Mouse (Mus musculus): ENCODE results near the gene Zfp609. TPM values are rescaled to one million over a fixed set of nuclear protein-coding genes. Genes with fewer than 3 reads are reported as not detected.

Gene Zfp609
- polyA plus RNA-seq, 1 experiment from 2014 or later = 7.6 TPM

- no peaks in the 10 kb centered on the region for H3K27me3 ChIP-seq (ENCODE audit: low read depth, poor library complexity, severe bottlenecking)
- H3K27ac ChIP-seq = no peak overlapping the region
- no peaks in the 10 kb centered on the region for H3K9me3 ChIP-seq (replicated peaks)
- DNase-seq (ENCODE audit: low spot score) = no peak
- H3K4me1 ChIP-seq = peaks cover 14% of the 10 kb centered on the region
- peaks cover 15% of the 10 kb centered on the region for H3K36me3 ChIP-seq
- 5% methylated on average over 1 of the region's 1 CpGs for WGBS
- no peak overlapping the region for H3K4me3 ChIP-seq
Observed at GRCm38 (mm10) chr9:65776874-65777432, 50.4 kb downstream of the Zfp609 start.

- Histone ChIP-seq H3K27ac (peak overlapping the region; percentile 50; the same call in 1 of the 2 replicates), H3K27me3 (ENCODE audit: low read depth, poor library complexity, severe bottlenecking) (no peaks in the 10 kb centered on the region), H3K36me3 (peaks cover 15% of the 10 kb centered on the region), H3K4me1 (peaks cover 14% of the 10 kb centered on the region), H3K9me3 (replicated peaks) (no peaks in the 10 kb centered on the region), H3K4me3 (no peak overlapping the region)
- WGBS = 36% methylated on average over 8 of the region's 8 CpGs
- DNase-seq (ENCODE audit: low spot score) = no peak
Observed at GRCm38 (mm10) chr9:65776137-65776872, 51.1 kb downstream of the Zfp609 start.

DNA sequence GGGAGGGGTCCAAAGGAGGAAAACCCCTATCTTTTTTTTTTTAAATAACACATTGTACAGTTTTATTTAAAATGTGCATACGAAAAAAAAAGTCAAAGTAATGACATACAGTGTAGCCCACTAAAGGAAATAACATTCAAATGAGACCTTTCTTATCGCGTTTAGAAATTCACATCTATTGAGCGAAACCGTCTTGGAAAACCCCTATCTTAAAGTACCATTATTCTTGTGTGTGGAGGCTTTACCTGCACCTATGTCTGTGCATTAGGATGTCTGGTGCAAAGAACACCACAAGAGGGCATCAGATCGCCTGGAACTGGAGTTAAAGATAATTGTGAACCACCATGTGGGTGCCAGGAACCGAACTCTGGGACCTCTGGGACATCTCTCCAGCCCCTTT, 53.6 kb downstream of the Zfp609 start:
- WGBS = 95% methylated on average over 7 of the region's 7 CpGs
- H3K4me1 ChIP-seq = peaks cover 14% of the 10 kb centered on the region
- no peak overlapping the region for H3K4me3 ChIP-seq

DNA sequence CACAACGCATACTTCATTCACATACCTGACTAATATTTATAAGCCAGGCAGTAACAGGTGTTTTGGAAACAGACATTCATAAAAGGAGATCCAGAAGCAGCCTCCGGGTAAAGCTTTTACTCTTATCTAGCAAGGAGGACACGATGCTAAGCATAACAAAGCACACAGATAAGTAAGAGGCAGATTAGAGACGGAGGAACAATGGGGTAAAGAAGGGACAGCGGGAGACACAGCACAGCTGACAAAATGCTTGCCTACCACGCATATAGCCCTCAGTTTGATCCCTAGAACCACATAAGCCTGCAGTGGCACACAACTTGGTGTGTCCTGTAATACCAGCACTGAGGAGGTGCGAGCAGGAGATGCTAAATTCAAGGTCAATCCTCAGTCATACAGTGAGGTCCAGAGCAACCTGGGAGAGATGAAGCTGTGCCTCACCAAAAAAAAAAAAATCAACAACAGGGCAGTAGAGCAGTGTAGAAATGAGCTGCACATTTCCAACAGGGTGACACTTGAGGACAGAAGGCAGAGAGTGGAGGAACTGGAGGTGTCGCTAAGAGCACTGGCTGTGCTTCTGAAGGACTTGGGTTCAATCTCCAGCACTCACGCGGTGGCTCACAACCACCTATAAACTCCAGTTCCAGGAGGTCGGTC, 56.2 kb downstream of the Zfp609 start:
- Histone ChIP-seq H3K9me3 (replicated peaks) (no peaks in the 10 kb centered on the region), H3K27ac (no peak overlapping the region), H3K36me3 (peaks cover 15% of the 10 kb centered on the region), H3K4me1 (peaks cover 1% of the 10 kb centered on the region), H3K4me3 (no peak overlapping the region), H3K27me3 (ENCODE audit: low read depth, poor library complexity, severe bottlenecking) (no peaks in the 10 kb centered on the region)
- WGBS = 51% methylated on average over 11 of the region's 11 CpGs
- DNase-seq (ENCODE audit: low spot score) = no peak

More for the DNA sequence above, 53.6 kb downstream of the Zfp609 start:
- Histone ChIP-seq H3K27me3 (ENCODE audit: low read depth, poor library complexity, severe bottlenecking) (no peaks in the 10 kb centered on the region), H3K36me3 (peaks cover 15% of the 10 kb centered on the region), H3K9me3 (replicated peaks) (no peaks in the 10 kb centered on the region), H3K27ac (no peak overlapping the region)
- no peak for DNase-seq (ENCODE audit: low spot score)

GRCm38 (mm10) chr9:65762728-65763127, 64.6 kb downstream of the Zfp609 start:
- H3K27me3 ChIP-seq (ENCODE audit: low read depth, poor library complexity, severe bottlenecking) = no peaks in the 10 kb centered on the region
- H3K27ac ChIP-seq = no peak overlapping the region
- 93% methylated on average over 4 of the region's 4 CpGs for WGBS
- H3K4me3 ChIP-seq = no peak overlapping the region
- no peaks in the 10 kb centered on the region for H3K4me1 ChIP-seq
- DNase-seq (ENCODE audit: low spot score) = no peak
- H3K36me3 ChIP-seq = peaks cover 12% of the 10 kb centered on the region
- H3K9me3 ChIP-seq (replicated peaks) = no peaks in the 10 kb centered on the region

DNA sequence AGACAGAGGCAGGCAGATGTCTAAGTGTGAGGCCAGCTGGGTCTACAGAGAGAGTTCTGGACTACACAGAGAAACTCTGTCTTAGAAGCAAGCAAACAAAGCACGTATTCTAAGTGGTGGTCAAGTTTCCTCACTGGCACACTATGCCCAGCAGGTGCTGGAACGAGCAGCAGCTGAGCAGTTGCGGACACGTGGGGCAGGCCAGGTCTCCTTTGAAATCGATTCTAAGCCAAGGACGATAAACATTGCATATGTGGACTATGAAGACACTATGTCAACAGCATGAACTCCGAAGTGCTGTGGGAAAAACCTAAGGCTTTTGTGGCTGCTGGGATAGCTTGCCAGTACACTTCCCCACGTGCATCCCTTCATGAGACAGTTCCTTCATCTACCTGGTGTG, 67.4 kb downstream of the Zfp609 start:
- no peak for DNase-seq (ENCODE audit: low spot score)
- Histone ChIP-seq H3K4me3 (no peak overlapping the region), H3K27me3 (ENCODE audit: low read depth, poor library complexity, severe bottlenecking) (no peaks in the 10 kb centered on the region), H3K4me1 (no peaks in the 10 kb centered on the region), H3K9me3 (replicated peaks) (no peaks in the 10 kb centered on the region), H3K27ac (no peak overlapping the region), H3K36me3 (peaks cover 17% of the 10 kb centered on the region)
- WGBS = 91% methylated on average over 8 of the region's 8 CpGs

DNA sequence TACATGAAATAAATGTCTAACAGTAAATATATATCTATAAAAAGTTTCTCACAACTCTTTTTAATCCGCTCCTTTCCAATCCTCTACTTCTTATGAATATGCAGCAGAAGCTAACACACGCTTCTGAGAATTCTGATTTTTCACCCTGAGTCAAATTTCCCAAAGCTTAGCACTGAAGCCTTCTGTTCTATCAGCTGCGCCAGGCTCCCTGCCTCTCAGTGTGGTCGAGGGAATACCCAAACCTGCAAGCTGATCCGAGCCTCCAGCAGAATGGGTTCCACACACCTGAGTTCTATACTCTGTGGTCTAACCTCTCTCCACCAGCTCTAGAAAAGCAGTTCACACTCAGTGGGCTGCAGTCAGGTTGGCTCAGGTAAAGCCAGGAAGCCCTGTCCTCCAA, 68.1 kb downstream of the Zfp609 start:
- no peak overlapping the region for H3K27ac ChIP-seq
- peaks cover 17% of the 10 kb centered on the region for H3K36me3 ChIP-seq
- no peaks in the 10 kb centered on the region for H3K9me3 ChIP-seq (replicated peaks)
- H3K4me1 ChIP-seq = no peaks in the 10 kb centered on the region
- 91% methylated on average over 5 of the region's 5 CpGs for WGBS
- H3K4me3 ChIP-seq = no peak overlapping the region
- no peaks in the 10 kb centered on the region for H3K27me3 ChIP-seq (ENCODE audit: low read depth, poor library complexity, severe bottlenecking)
- no peak for DNase-seq (ENCODE audit: low spot score)

- no peaks in the 10 kb centered on the region for H3K9me3 ChIP-seq (replicated peaks)
- no peaks in the 10 kb centered on the region for H3K27me3 ChIP-seq (ENCODE audit: low read depth, poor library complexity, severe bottlenecking)
- DNase-seq (ENCODE audit: low spot score) = no peak
- no peak overlapping the region for H3K4me3 ChIP-seq
- no peaks in the 10 kb centered on the region for H3K4me1 ChIP-seq
- H3K27ac ChIP-seq = no peak overlapping the region
- H3K36me3 ChIP-seq = peaks cover 19% of the 10 kb centered on the region
- WGBS = 66% methylated on average over 3 of the region's 3 CpGs
Observed at GRCm38 (mm10) chr9:65757826-65758225, 69.5 kb downstream of the Zfp609 start.

DNA sequence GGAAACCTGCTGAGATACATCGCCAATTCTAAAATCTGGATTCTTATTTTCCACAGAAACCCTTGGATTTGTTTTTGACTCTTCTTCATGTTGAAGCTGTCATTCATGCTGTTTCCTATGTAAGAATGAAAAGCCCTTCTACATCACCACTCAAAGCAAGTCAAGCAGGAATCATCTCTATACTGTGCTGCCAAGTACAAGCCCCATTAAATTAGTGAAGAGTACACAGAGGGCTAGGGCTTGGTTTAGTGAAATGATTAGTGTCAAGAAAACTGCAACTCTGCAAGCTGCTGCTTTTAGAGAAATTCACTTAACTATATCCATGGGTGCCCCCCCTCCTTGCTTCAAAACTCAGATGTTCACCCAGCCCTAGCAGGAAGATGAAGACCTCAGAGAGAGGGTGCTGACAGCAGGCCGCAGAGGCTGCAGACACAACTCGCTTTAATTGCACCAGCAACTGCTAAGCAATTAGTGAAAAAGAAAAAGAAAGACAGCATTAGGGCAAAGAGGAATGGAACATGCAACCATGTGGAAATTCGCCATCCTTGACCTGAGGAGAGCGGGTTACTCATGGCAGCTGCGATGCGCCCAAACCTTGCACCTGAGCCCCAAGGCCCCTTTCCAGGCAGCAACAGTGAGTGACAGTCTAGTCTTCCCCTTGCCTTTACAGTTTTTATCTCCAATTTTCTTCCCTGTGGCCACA, 71.5 kb downstream of the Zfp609 start:
- Histone ChIP-seq H3K36me3 (peaks cover 21% of the 10 kb centered on the region), H3K27ac (no peak overlapping the region), H3K4me1 (no peaks in the 10 kb centered on the region), H3K4me3 (no peak overlapping the region), H3K9me3 (replicated peaks) (no peaks in the 10 kb centered on the region), H3K27me3 (ENCODE audit: low read depth, poor library complexity, severe bottlenecking) (no peaks in the 10 kb centered on the region)
- no peak for DNase-seq (ENCODE audit: low spot score)
- WGBS = 92% methylated on average over 7 of the region's 7 CpGs

- DNase-seq (ENCODE audit: low spot score) = no peak
- no peaks in the 10 kb centered on the region for H3K4me1 ChIP-seq
- no peaks in the 10 kb centered on the region for H3K27me3 ChIP-seq (ENCODE audit: low read depth, poor library complexity, severe bottlenecking)
- 93% methylated on average over 1 of the region's 1 CpGs for WGBS
- peaks cover 22% of the 10 kb centered on the region for H3K36me3 ChIP-seq
- no peaks in the 10 kb centered on the region for H3K9me3 ChIP-seq (replicated peaks)
- no peak overlapping the region for H3K27ac ChIP-seq
- H3K4me3 ChIP-seq = no peak overlapping the region
Observed at GRCm38 (mm10) chr9:65755164-65755563, 72.2 kb downstream of the Zfp609 start.

GRCm38 (mm10) chr9:65752632-65753031, 74.7 kb downstream of the Zfp609 start:
- Histone ChIP-seq H3K27ac (no peak overlapping the region), H3K36me3 (peaks cover 14% of the 10 kb centered on the region; the same call in 1 of the 2 replicates), H3K27me3 (ENCODE audit: low read depth, poor library complexity, severe bottlenecking) (no peaks in the 10 kb centered on the region), H3K4me1 (peaks cover 15% of the 10 kb centered on the region), H3K4me3 (no peak overlapping the region), H3K9me3 (replicated peaks) (no peaks in the 10 kb centered on the region)
- WGBS = 93% methylated on average over 3 of the region's 3 CpGs
- no peak for DNase-seq (ENCODE audit: low spot score)

- H3K36me3 ChIP-seq = peaks cover 14% of the 10 kb centered on the region; the same call in 1 of the 2 replicates
- WGBS = 95% methylated on average over 7 of the region's 7 CpGs
- no peaks in the 10 kb centered on the region for H3K27me3 ChIP-seq (ENCODE audit: low read depth, poor library complexity, severe bottlenecking)
- DNase-seq (ENCODE audit: low spot score) = no peak
- no peak overlapping the region for H3K27ac ChIP-seq
- H3K4me3 ChIP-seq = no peak overlapping the region
- H3K4me1 ChIP-seq = peaks cover 15% of the 10 kb centered on the region
- no peaks in the 10 kb centered on the region for H3K9me3 ChIP-seq (replicated peaks)
Observed at GRCm38 (mm10) chr9:65751906-65752305, 75.5 kb downstream of the Zfp609 start.

- 33% methylated on average over 4 of the region's 4 CpGs for WGBS
- Histone ChIP-seq H3K4me3 (no peak overlapping the region), H3K9me3 (replicated peaks) (no peaks in the 10 kb centered on the region), H3K36me3 (peaks cover 9% of the 10 kb centered on the region; the same call in 1 of the 2 replicates), H3K27ac (no peak overlapping the region), H3K4me1 (peaks cover 44% of the 10 kb centered on the region), H3K27me3 (ENCODE audit: low read depth, poor library complexity, severe bottlenecking) (no peaks in the 10 kb centered on the region)
- DNase-seq (ENCODE audit: low spot score) = peak; percentile 46
Observed at GRCm38 (mm10) chr9:65748102-65748501, 79.3 kb downstream of the Zfp609 start.

Data from limb, embryonic 10.5 days (tissue).